Mouse (Mus musculus): Measurements from ENCODE around the gene Akr1c13.

The Akr1c13 gene

GRCm38 (mm10) chr13:4244861-4245559 lies 54.1 kb downstream of the Akr1c13 start:
- no peak for DNase-seq

GRCm38 (mm10) chr13:4249347-4249746 lies 58.4 kb downstream of the Akr1c13 start:
- no peak for DNase-seq

All from cerebellum, adult 9-10 months (tissue).